Mouse (Mus musculus): ENCODE measurements around the gene Mindy2. TPM values are rescaled to one million over a fixed set of nuclear protein-coding genes. Genes with fewer than 3 reads are reported as not detected.

Gene Mindy2
- polyA plus RNA-seq, 2 experiments: 7.8 to 13.7 TPM

GRCm38 (mm10) chr9:70650994-70651393 is 6.0 kb downstream of the Mindy2 start:
- Histone ChIP-seq H3K27me3 (ENCODE audit: control insufficient read depth, insufficient read depth, low read length) (no peaks in the 10 kb centered on the region), H3K4me3 (ENCODE audit: insufficient read depth in 1 of 2, low read depth in 2 of 2, low read length in 2 of 2) (no peak overlapping the region), H3K36me3 (replicated peaks; ENCODE audit: control insufficient read depth, insufficient read depth, low read depth) (peaks cover 18% of the 10 kb centered on the region), H3K4me1 (replicated peaks; ENCODE audit: control insufficient read depth in 2 of 2, insufficient read depth in 2 of 2, low read length in 1 of 2) (peaks cover 16 to 20% of the 10 kb centered on the region in 2 experiments), H3K4me2 (ENCODE audit: low read depth) (no peak overlapping the region), H3K27ac (no peak overlapping the region), H3K9me3 (ENCODE audit: control insufficient read depth, low read length) (no peaks in the 10 kb centered on the region), H3K9ac (replicated peaks) (no peak overlapping the region)
- DNase-seq (ENCODE audit: low read depth in 3 of 3, low spot score in 3 of 3) (no peak), ATAC-seq (ENCODE audit: insufficient read depth) (no peak)
- 93% methylated on average over 1 of the region's 1 CpGs for WGBS (ENCODE audit: insufficient replicate concordance)
- no peak for TF ChIP-seq CTCF (IDR thresholded peaks at IDR 0.05; ENCODE audit: low read depth)
- no peak for TF ChIP-seq EP300 (IDR thresholded peaks at IDR 0.05; ENCODE audit: low read depth)

DNA sequence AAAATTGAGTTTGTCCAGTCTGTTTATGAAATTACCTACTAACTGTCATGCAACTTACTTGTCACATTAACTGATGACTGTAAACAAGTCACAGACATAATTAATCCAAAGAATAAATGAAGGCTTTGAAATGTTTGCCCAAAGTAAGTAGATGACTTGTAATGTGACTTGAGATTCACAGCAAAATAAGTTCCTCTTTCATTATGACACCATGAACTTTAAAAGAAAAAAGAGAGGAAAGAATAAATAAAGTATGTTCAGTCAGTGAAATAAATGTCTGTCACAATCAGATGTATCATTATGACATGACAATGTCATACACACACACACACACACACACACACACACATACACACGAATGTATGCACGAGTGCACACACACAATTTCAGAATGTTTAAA is 6.7 kb downstream of the Mindy2 start:
- 71% methylated on average over 2 of the region's 2 CpGs for WGBS (ENCODE audit: insufficient replicate concordance)
- ATAC-seq (ENCODE audit: insufficient read depth) (no peak), DNase-seq (ENCODE audit: low read depth in 3 of 3, low spot score in 3 of 3) (no peak)
- H3K9me3 ChIP-seq (ENCODE audit: control insufficient read depth, low read length): no peaks in the 10 kb centered on the region
- no peak overlapping the region for H3K27ac ChIP-seq
- TF ChIP-seq CTCF (IDR thresholded peaks at IDR 0.05; ENCODE audit: low read depth) (no peak), EP300 (IDR thresholded peaks at IDR 0.05; ENCODE audit: low read depth) (no peak)
- no peak overlapping the region for H3K4me2 ChIP-seq (ENCODE audit: low read depth)
- peaks cover 18% of the 10 kb centered on the region for H3K36me3 ChIP-seq (replicated peaks; ENCODE audit: control insufficient read depth, insufficient read depth, low read depth)
- no peak overlapping the region for H3K9ac ChIP-seq (replicated peaks)
- no peak overlapping the region for H3K4me3 ChIP-seq (ENCODE audit: insufficient read depth in 1 of 2, low read depth in 2 of 2, low read length in 2 of 2)
- H3K4me1 ChIP-seq (replicated peaks; ENCODE audit: control insufficient read depth in 2 of 2, insufficient read depth in 2 of 2, low read length in 1 of 2): peaks cover 16 to 20% of the 10 kb centered on the region in 2 experiments
- H3K27me3 ChIP-seq (ENCODE audit: control insufficient read depth, insufficient read depth, low read length): no peaks in the 10 kb centered on the region

- H3K9me3 ChIP-seq (ENCODE audit: control insufficient read depth, low read length): no peaks in the 10 kb centered on the region
- WGBS (ENCODE audit: insufficient replicate concordance): 87% methylated on average over 2 of the region's 2 CpGs
- H3K4me3 ChIP-seq (ENCODE audit: insufficient read depth in 1 of 2, low read depth in 2 of 2, low read length in 2 of 2): no peak overlapping the region
- TF ChIP-seq EP300 (IDR thresholded peaks at IDR 0.05; ENCODE audit: low read depth): no peak
- TF ChIP-seq CTCF (IDR thresholded peaks at IDR 0.05; ENCODE audit: low read depth): no peak
- no peak for ATAC-seq (ENCODE audit: insufficient read depth)
- H3K9ac ChIP-seq (replicated peaks): no peak overlapping the region
- H3K4me2 ChIP-seq (ENCODE audit: low read depth): no peak overlapping the region
- H3K36me3 ChIP-seq (replicated peaks; ENCODE audit: control insufficient read depth, insufficient read depth, low read depth): peaks cover 26% of the 10 kb centered on the region
- no peak overlapping the region for H3K27ac ChIP-seq
- H3K4me1 ChIP-seq (replicated peaks; ENCODE audit: control insufficient read depth in 2 of 2, insufficient read depth in 2 of 2, low read length in 1 of 2): no peaks in the 10 kb centered on the region
- no peaks in the 10 kb centered on the region for H3K27me3 ChIP-seq (ENCODE audit: control insufficient read depth, insufficient read depth, low read length)
- no peak for DNase-seq (ENCODE audit: low read depth in 3 of 3, low spot score in 3 of 3)
These were observed 20.2 kb downstream of the Mindy2 start for GRCm38 (mm10) chr9:70636748-70637147.

DNA sequence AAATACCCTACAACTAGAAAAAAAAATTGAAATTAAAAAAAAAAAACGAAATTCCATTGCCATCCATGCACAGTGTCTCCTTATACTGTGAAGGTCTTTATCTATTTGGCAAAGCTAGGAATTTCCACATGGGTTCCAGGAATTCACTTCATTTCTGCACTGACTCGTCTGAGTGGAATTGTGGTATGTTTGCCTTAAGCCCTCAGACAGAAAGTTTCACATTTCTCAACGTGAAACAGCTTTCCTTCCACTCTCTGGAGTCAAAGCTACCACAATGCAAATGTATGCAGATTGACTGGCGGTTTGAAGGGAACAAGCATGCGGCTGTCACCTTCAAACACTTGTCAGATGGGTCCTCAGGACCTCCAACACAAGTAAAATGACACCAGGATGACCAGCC is 25.3 kb downstream of the Mindy2 start:
- Histone ChIP-seq H3K4me2 (ENCODE audit: low read depth) (no peak overlapping the region), H3K27ac (no peak overlapping the region), H3K9me3 (ENCODE audit: control insufficient read depth, low read length) (no peaks in the 10 kb centered on the region), H3K27me3 (ENCODE audit: control insufficient read depth, insufficient read depth, low read length) (no peaks in the 10 kb centered on the region), H3K36me3 (replicated peaks; ENCODE audit: control insufficient read depth, insufficient read depth, low read depth) (peaks cover 14% of the 10 kb centered on the region), H3K9ac (replicated peaks) (no peak overlapping the region), H3K4me1 (replicated peaks; ENCODE audit: control insufficient read depth in 2 of 2, insufficient read depth in 2 of 2, low read length in 1 of 2) (no peaks in the 10 kb centered on the region), H3K4me3 (ENCODE audit: insufficient read depth in 1 of 2, low read depth in 2 of 2, low read length in 2 of 2) (no peak overlapping the region)
- no peak for DNase-seq (ENCODE audit: low read depth in 3 of 3, low spot score in 3 of 3)
- 46% methylated on average over 5 of the region's 5 CpGs for WGBS (ENCODE audit: insufficient replicate concordance)
- TF ChIP-seq EP300 (IDR thresholded peaks at IDR 0.05; ENCODE audit: low read depth): no peak
- no peak for TF ChIP-seq CTCF (IDR thresholded peaks at IDR 0.05; ENCODE audit: low read depth)
- ATAC-seq (ENCODE audit: insufficient read depth): no peak

DNA sequence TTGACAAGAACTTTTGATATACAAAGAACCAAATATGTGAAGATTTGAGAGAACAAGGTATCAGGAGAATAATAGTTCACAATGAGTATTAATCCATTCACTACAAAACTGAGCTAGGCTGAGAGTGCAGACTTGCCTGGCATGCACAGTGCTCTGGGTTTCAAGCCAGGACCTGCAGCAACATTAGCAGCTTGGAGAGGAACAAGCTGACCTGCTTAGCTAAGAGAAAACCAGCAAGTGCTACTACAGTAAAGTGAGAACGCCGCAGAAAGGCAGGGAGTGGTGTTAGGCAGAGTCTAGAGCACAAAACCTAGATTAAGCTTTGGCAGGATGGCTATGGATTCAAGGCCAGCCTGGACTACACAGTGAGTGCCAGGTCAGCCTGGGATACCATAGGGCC is 27.3 kb downstream of the Mindy2 start:
- Histone ChIP-seq H3K27ac (no peak overlapping the region), H3K4me1 (replicated peaks; ENCODE audit: control insufficient read depth in 2 of 2, insufficient read depth in 2 of 2, low read length in 1 of 2) (no peaks in the 10 kb centered on the region), H3K4me3 (ENCODE audit: insufficient read depth in 1 of 2, low read depth in 2 of 2, low read length in 2 of 2) (no peak overlapping the region), H3K9ac (replicated peaks) (no peak overlapping the region), H3K36me3 (replicated peaks; ENCODE audit: control insufficient read depth, insufficient read depth, low read depth) (peaks cover 23% of the 10 kb centered on the region), H3K27me3 (ENCODE audit: control insufficient read depth, insufficient read depth, low read length) (no peaks in the 10 kb centered on the region), H3K4me2 (ENCODE audit: low read depth) (no peak overlapping the region), H3K9me3 (ENCODE audit: control insufficient read depth, low read length) (no peaks in the 10 kb centered on the region)
- ATAC-seq (ENCODE audit: insufficient read depth): no peak
- 90% methylated on average over 2 of the region's 2 CpGs for WGBS (ENCODE audit: insufficient replicate concordance)
- DNase-seq (ENCODE audit: low read depth in 3 of 3, low spot score in 3 of 3): no peak
- TF ChIP-seq EP300 (IDR thresholded peaks at IDR 0.05; ENCODE audit: low read depth) (no peak), CTCF (IDR thresholded peaks at IDR 0.05; ENCODE audit: low read depth) (no peak)
